Mouse (Mus musculus) heart, embryonic 14.5 days (tissue): ENCODE data around the gene Fmnl2. TPM values are rescaled to one million over a fixed set of nuclear protein-coding genes. Genes with fewer than 3 reads are reported as not detected.

Source experiments
- ATAC-seq: fragments of 200-750 bp; cut with Nextera tagmentation; 2 replicates; pipeline ENCODE4 v1.8.0; 2017; ENCODE audit warnings: low read depth, moderate TSS enrichment; ENCODE audit not compliant: insufficient number of reproducible peaks, insufficient read depth, low FRiP score
- H3K27ac ChIP-seq, 2 experiments: fragments of 200-500 bp in 1 of 2; fragments of 300-500 bp in 1 of 2; sonication (generic) in 1 of 2; replicated peaks in 1 of 2; 2 replicates each; pipeline ENCODE4 v1.5.1; 2012 to 2014; ENCODE audit warnings: low read depth in 2 of 2, low read length in 2 of 2, control low read depth in 1 of 2, mild to moderate bottlenecking in 1 of 2, mixed read lengths in 1 of 2; ENCODE audit not compliant: control insufficient read depth in 1 of 2, insufficient read depth in 1 of 2
- H3K27me3 ChIP-seq: fragments of 300-500 bp; sonication (generic); 2 replicates; pipeline ENCODE4 v1.6.1; 2014; ENCODE audit warnings: mild to moderate bottlenecking, low read length, control low read depth; ENCODE audit not compliant: control insufficient read depth, insufficient read depth
- H3K36me3 ChIP-seq: fragments of 300-500 bp; sonication (generic); 2 replicates; pipeline ENCODE4 v1.6.1; 2014; ENCODE audit warnings: mild to moderate bottlenecking, control low read depth, low read length, mixed read lengths; ENCODE audit not compliant: control insufficient read depth, insufficient read depth
- H3K4me1 ChIP-seq, 2 experiments: fragments of 200-500 bp in 1 of 2; fragments of 300-500 bp in 1 of 2; sonication (generic) in 1 of 2; 2 replicates each; pipeline ENCODE4 v1.6.1; 2012 to 2014; ENCODE audit warnings: low read length in 2 of 2, control low read depth in 1 of 2, mixed read lengths in 1 of 2; ENCODE audit not compliant: control insufficient read depth in 2 of 2, insufficient read depth in 2 of 2
- H3K4me2 ChIP-seq: fragments of 300-500 bp; sonication (generic); 2 replicates; pipeline ENCODE4 v1.6.1; 2014; ENCODE audit warnings: mild to moderate bottlenecking, low read length
- H3K4me3 ChIP-seq, 2 experiments: fragments of 200-500 bp in 1 of 2; fragments of 300-500 bp in 1 of 2; sonication (generic) in 1 of 2; 2 replicates each; pipeline ENCODE4 v1.5.1; 2012 to 2014; ENCODE audit warnings: low read length in 2 of 2, mild to moderate bottlenecking in 2 of 2, control low read depth in 1 of 2, low read depth in 1 of 2, moderate library complexity in 1 of 2; ENCODE audit not compliant: control insufficient read depth in 1 of 2, insufficient read depth in 1 of 2
- H3K9ac ChIP-seq: fragments of 300-500 bp; sonication (generic); 2 replicates; pipeline ENCODE4 v1.6.1; 2014; ENCODE audit warnings: mild to moderate bottlenecking, low read length
- H3K9me3 ChIP-seq: fragments of 300-500 bp; sonication (generic); 2 replicates; pipeline ENCODE4 v1.6.1; 2016; ENCODE audit warnings: low read length, control low read depth; ENCODE audit not compliant: control insufficient read depth
- WGBS: fragments of 180-500 bp; shearing (Covaris S2); extraction: QIAGEN DNeasy Blood & Tissue Kit; methylation state at CpG from one replicate; pipeline ENCODE4 v1.1.7; 2014; 5-methylcytosine and 5-hydroxymethylcytosine counted together
- polyA plus RNA-seq: library from polyadenylated mRNA; unstranded; fragments of >200 nt; fragmentation: Nextera tagmentation; extraction: Ambion mirVana; gene quantifications from 2 replicates; pipeline ENCODE4 v1.2.1, GENCODE M21; 2014

Fmnl2 gene
- polyA plus RNA-seq, 1 experiment from 2014 or later = 1.7 TPM

DNA sequence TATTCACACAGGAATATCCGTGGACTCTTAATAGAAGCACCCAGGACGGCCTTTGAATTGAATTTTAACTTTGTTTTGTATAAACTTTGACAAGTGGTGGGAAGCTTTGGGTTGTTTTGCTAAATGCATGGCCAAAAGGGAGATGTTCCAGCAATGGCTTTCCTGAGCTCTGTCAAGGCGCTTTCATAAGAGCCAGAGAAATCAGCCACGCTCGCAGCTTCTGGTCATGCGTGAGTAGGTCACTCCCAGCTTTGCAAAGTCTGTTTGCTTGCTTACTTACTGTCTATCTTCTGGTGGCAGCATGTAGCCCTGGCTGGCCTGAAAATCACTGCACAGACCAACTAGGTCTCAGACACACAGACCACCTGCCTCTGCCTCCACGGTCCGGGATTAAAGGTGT lies 248.8 kb downstream of the Fmnl2 start:
- Histone ChIP-seq H3K27ac (no peak overlapping the region), H3K27me3 (no peaks in the 10 kb centered on the region)
- WGBS = 85% methylated on average over 8 of the region's 8 CpGs

DNA sequence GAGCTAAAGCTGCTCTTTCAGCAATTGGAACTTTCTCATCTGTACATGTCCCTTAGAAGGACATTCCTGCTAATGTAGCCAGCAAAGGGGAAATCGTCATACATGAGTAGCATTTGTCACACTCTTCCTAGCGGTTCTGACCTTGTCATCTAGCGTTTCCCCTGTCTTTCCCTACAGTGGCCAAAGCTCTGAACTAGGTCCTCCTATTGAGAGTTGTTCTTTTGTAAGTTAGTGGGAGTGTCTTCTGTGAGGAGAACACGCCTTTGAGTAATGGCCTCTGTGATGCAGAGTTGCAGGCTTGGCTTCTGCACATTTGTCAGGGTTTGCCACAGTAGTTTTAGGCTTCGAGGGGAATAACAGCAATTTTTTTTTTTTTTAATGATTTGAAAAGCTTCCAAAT lies 250.9 kb downstream of the Fmnl2 start:
- Histone ChIP-seq H3K9me3 (no peaks in the 10 kb centered on the region), H3K9ac (no peak overlapping the region)
- WGBS = 78% methylated on average over 5 of the region's 5 CpGs

More for the DNA sequence above, 248.8 kb downstream of the Fmnl2 start:
- no peak for ATAC-seq
- H3K4me1 ChIP-seq = no peaks in the 10 kb centered on the region
- no peak overlapping the region for H3K4me2 ChIP-seq
- H3K9me3 ChIP-seq = no peaks in the 10 kb centered on the region
- H3K9ac ChIP-seq = no peak overlapping the region
- no peak overlapping the region for H3K4me3 ChIP-seq
- H3K36me3 ChIP-seq = 0 out of 2 replicates have a peak, but pooled peaks cover 8% of the 10 kb centered on the region

GRCm38 (mm10) chr2:53121797-53122196 lies 264.1 kb downstream of the Fmnl2 start:
- Histone ChIP-seq H3K9ac (no peak overlapping the region), H3K27me3 (no peaks in the 10 kb centered on the region), H3K4me1 (no peaks in the 10 kb centered on the region), H3K4me3 (no peak overlapping the region), H3K27ac (no peak overlapping the region), H3K36me3 (no peaks in the 10 kb centered on the region), H3K9me3 (no peaks in the 10 kb centered on the region), H3K4me2 (no peak overlapping the region)
- no peak for ATAC-seq
- WGBS = 65% methylated on average over 5 of the region's 5 CpGs

More for the DNA sequence above, 250.9 kb downstream of the Fmnl2 start:
- Histone ChIP-seq H3K4me3 (no peak overlapping the region), H3K4me1 (no peaks in the 10 kb centered on the region), H3K36me3 (0 out of 2 replicates have a peak, but pooled peaks cover 8% of the 10 kb centered on the region), H3K27ac (no peak overlapping the region), H3K4me2 (no peak overlapping the region), H3K27me3 (no peaks in the 10 kb centered on the region)
- ATAC-seq = no peak

DNA sequence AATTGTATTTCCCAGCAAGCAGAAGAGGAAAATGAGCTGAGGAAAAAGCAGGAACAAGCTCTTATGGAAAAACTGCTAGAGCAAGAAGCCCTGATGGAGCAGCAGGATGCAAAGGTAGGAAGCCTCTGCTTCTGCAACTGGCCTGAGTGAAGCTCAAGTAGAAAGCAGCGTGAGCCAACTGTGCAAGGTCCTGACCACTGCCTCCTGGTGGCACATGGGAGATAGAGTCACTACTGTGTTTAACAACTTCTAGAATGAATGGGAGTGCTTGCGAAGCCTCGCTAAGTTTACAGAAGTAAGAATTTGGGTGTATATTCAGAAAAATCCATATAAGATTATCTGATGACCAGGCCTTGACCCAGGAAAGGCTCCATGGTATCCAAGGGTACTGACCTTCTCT lies 268.3 kb downstream of the Fmnl2 start:
- WGBS = 83% methylated on average over 3 of the region's 3 CpGs
- 0 out of 2 replicates have a peak, but pooled peaks cover 3% of the 10 kb centered on the region for H3K36me3 ChIP-seq

GRCm38 (mm10) chr2:53129070-53129469 lies 271.4 kb downstream of the Fmnl2 start:
- no peak overlapping the region for H3K4me3 ChIP-seq
- no peaks in the 10 kb centered on the region for H3K27me3 ChIP-seq
- no peaks in the 10 kb centered on the region for H3K4me1 ChIP-seq
- H3K4me2 ChIP-seq = no peak overlapping the region
- H3K9ac ChIP-seq = no peak overlapping the region
- 0 out of 2 replicates have a peak, but pooled peaks cover 14% of the 10 kb centered on the region for H3K36me3 ChIP-seq
- 83% methylated on average over 6 of the region's 6 CpGs for WGBS
- no peak overlapping the region for H3K27ac ChIP-seq
- ATAC-seq = no peak
- no peaks in the 10 kb centered on the region for H3K9me3 ChIP-seq

More for the DNA sequence above, 268.3 kb downstream of the Fmnl2 start:
- no peaks in the 10 kb centered on the region for H3K9me3 ChIP-seq
- no peak overlapping the region for H3K4me2 ChIP-seq
- no peak overlapping the region for H3K9ac ChIP-seq
- H3K27ac ChIP-seq = no peak overlapping the region
- ATAC-seq = no peak
- no peaks in the 10 kb centered on the region for H3K27me3 ChIP-seq
- no peak overlapping the region for H3K4me3 ChIP-seq
- no peaks in the 10 kb centered on the region for H3K4me1 ChIP-seq

DNA sequence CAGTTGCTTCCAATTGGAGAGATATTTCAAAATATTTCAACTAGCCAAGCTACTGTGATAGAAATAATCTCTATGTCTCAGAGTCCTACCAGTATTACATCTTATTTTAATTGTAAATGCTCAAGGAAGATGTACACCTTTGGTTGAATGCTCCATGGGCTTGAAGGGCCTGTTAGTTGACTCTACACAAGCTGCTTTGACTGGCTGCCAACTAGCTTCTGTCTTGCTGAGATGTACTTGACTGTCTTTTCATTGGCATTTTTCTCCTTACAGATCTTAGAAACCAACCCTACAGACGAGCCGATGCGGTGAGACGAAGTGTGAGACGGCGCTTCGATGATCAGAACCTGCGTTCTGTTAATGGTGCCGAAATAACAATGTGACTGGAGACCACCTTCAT lies 273.9 kb downstream of the Fmnl2 start:
- ATAC-seq = no peak
- Histone ChIP-seq H3K4me1 (no peaks in the 10 kb centered on the region), H3K4me3 (no peak overlapping the region), H3K36me3 (peaks cover 30% of the 10 kb centered on the region), H3K27me3 (no peaks in the 10 kb centered on the region), H3K9me3 (no peaks in the 10 kb centered on the region), H3K27ac (no peak overlapping the region), H3K9ac (no peak overlapping the region), H3K4me2 (no peak overlapping the region)
- WGBS = 91% methylated on average over 9 of the region's 9 CpGs

- Histone ChIP-seq H3K27ac (no peak overlapping the region), H3K9me3 (no peaks in the 10 kb centered on the region), H3K27me3 (no peaks in the 10 kb centered on the region), H3K36me3 (peaks cover 75% of the 10 kb centered on the region), H3K4me3 (no peak overlapping the region), H3K9ac (no peak overlapping the region), H3K4me1 (no peaks in the 10 kb centered on the region), H3K4me2 (no peak overlapping the region)
- ATAC-seq = no peak
Observed at GRCm38 (mm10) chr2:53146852-53147251, 289.2 kb downstream of the Fmnl2 start.

DNA sequence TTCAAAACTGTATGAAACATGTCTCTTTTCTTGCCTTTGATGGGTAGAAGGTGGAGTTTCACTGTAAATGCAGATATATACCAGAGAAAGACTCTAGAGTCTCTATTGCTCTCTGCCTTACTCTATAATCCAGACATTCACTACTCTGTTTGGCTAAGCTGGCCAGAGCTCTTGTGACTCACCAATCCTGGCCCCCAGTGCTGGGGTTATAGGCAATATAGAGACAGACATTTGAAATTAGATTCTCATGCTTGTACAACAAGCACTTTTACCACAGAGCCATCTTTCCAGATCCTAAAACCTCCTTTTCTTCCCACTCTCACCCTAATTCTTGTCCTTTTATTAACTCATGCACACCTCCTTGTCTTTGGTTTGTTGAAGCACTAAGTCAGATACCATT lies 316.3 kb downstream of the Fmnl2 start:
- Histone ChIP-seq H3K4me2 (no peak overlapping the region), H3K36me3 (peaks cover 42% of the 10 kb centered on the region), H3K27me3 (no peaks in the 10 kb centered on the region), H3K9me3 (no peaks in the 10 kb centered on the region), H3K9ac (no peak overlapping the region), H3K4me1 (no peaks in the 10 kb centered on the region), H3K4me3 (no peak overlapping the region), H3K27ac (no peak overlapping the region)
- ATAC-seq = no peak
